Mouse (Mus musculus) frontal cortex, postnatal 36 days (tissue): ENCODE data around the gene Gm16429.
"Not testable (repeated sequence)": the region's sequence is repeated elsewhere in the genome, so short reads cannot be mapped to it uniquely, and the experiment has no call there.

Experiments used
- DNase-seq, 2 experiments: peaks; one replicate each; pipeline ENCODE4 v3.0.0; 2022; ENCODE audit warnings: low spot score in 2 of 2

Gene Gm16429

DNA sequence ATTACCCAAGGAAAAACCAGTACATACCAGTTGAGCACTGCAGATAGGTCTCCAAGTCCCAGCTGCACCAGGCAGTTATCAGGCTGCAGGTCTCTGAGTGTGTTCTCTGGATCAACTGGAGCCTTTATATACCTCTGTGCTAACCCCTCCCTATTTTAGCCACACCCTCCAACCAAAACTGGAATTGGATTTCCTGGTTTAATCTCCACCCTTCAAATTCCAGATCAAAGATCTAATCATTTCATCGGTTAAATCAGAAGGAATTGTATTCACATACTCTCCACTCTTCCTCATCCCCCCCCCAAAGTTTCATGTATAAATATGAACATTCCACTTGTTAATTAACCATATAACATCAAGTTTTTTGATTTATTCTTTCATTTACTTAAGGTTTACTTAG lies at the start of gene Gm16429:
Gene Gm16429 (minus strand): TSS at position 101 of the 400 bp plus-strand sequence.
- DNase-seq, result not testable (repeated sequence)
